Mouse (Mus musculus): ENCODE data around the gene Gm21985. TPM values are rescaled to one million over a fixed set of nuclear protein-coding genes. Genes with fewer than 3 reads are reported as not detected.
A peak's percentile ranks its signal among the peaks of the same experiment; 100 is the strongest.

The Gm21985 gene
- polyA plus RNA-seq, 1 experiment from 2014 or later, result not detected

DNA sequence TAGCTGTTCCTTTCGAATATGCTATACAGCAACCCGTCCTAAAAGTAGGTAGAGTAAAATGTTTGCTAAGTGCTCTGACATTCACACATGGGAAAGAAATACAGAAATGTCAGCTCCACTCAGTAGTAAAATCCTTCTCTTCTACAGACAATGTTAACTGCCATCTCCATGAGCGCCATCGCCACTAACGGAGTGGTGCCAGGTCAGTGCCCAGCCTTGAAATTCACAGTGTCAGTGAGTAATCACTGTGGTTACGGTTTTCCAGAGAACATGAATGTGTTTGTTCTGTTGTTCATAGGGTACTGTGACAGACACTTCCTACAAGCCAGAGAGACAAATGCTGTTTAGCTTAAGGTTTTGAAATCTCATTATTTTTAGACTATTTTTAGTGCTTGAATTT is 71.1 kb downstream of the Gm21985 start:
- Histone ChIP-seq H3K4me3 (ENCODE audit: low read length) (no peak overlapping the region), H3K9me3 (replicated peaks; ENCODE audit: control insufficient read depth, low read length) (no peaks in the 10 kb centered on the region), H3K9ac (ENCODE audit: low read length) (no peak overlapping the region), H3K4me1 (ENCODE audit: control insufficient read depth, insufficient read depth, low read length) (peaks cover 2% of the 10 kb centered on the region), H3K4me2 (ENCODE audit: low read depth, low read length) (no peak overlapping the region), H3K27me3 (ENCODE audit: control insufficient read depth, insufficient read depth, low read length) (no peaks in the 10 kb centered on the region), H3K27ac (ENCODE audit: low read length) (no peak overlapping the region), H3K36me3 (ENCODE audit: control insufficient read depth, insufficient read depth) (peaks cover 50% of the 10 kb centered on the region)
- 94% methylated on average over 6 of the region's 6 CpGs for WGBS
- no peak for ATAC-seq (replicated peaks; ENCODE audit: extremely low read depth, insufficient read depth, low FRiP score)

DNA sequence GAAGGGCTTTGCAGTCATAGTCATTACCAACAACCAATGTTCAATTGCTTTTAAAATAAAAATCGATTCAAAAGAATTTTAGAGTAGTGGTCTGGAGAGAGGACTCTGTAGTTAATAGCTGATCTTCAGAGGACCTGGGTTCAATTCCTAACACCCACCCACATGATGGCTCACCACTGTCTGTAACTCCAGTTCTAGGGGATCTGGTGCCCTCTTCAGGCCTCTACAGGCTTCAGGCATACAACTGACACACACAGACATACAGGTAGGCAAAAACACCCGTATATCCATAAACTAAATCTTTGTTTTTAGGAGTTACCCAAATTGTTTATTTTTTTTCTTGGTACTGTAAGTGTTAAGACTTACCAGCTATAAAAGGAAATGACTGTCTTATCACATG is 73.6 kb downstream of the Gm21985 start:
- Histone ChIP-seq H3K4me3 (ENCODE audit: low read length) (no peak overlapping the region), H3K9ac (ENCODE audit: low read length) (no peak overlapping the region), H3K4me2 (ENCODE audit: low read depth, low read length) (no peak overlapping the region), H3K4me1 (ENCODE audit: control insufficient read depth, insufficient read depth, low read length) (no peaks in the 10 kb centered on the region), H3K27ac (ENCODE audit: low read length) (no peak overlapping the region), H3K9me3 (replicated peaks; ENCODE audit: control insufficient read depth, low read length) (no peaks in the 10 kb centered on the region), H3K36me3 (ENCODE audit: control insufficient read depth, insufficient read depth) (peaks cover 48% of the 10 kb centered on the region), H3K27me3 (ENCODE audit: control insufficient read depth, insufficient read depth, low read length) (no peaks in the 10 kb centered on the region)
- 91% methylated on average over 2 of the region's 2 CpGs for WGBS
- ATAC-seq (replicated peaks; ENCODE audit: extremely low read depth, insufficient read depth, low FRiP score), result no peak

DNA sequence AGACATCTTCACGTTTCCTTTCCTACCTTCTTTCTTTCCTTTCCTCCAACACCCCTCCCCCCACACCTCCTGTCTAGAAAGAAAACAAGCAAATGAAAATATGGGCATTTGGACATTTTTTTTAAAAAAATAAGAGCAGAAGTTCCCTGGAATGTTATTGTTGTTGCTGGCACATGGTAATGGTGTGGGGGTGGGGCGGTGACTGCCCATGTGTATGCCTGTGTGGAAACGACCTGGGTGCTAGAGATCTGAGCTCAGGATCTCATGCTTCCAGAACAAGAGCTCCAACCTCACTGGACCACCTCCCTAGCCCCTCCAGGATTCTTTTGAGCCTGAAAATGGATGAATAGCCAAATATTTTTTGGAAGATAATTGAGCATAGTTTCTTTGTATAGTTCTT is 75.0 kb downstream of the Gm21985 start:
- Histone ChIP-seq H3K9ac (ENCODE audit: low read length) (no peak overlapping the region), H3K27ac (ENCODE audit: low read length) (no peak overlapping the region), H3K4me1 (ENCODE audit: control insufficient read depth, insufficient read depth, low read length) (no peaks in the 10 kb centered on the region), H3K27me3 (ENCODE audit: control insufficient read depth, insufficient read depth, low read length) (no peaks in the 10 kb centered on the region), H3K9me3 (replicated peaks; ENCODE audit: control insufficient read depth, low read length) (no peaks in the 10 kb centered on the region), H3K4me3 (ENCODE audit: low read length) (no peak overlapping the region), H3K4me2 (ENCODE audit: low read depth, low read length) (no peak overlapping the region), H3K36me3 (ENCODE audit: control insufficient read depth, insufficient read depth) (peaks cover 41% of the 10 kb centered on the region)
- ATAC-seq (replicated peaks; ENCODE audit: extremely low read depth, insufficient read depth, low FRiP score), result no peak
- WGBS, result 60% methylated on average over 3 of the region's 3 CpGs

DNA sequence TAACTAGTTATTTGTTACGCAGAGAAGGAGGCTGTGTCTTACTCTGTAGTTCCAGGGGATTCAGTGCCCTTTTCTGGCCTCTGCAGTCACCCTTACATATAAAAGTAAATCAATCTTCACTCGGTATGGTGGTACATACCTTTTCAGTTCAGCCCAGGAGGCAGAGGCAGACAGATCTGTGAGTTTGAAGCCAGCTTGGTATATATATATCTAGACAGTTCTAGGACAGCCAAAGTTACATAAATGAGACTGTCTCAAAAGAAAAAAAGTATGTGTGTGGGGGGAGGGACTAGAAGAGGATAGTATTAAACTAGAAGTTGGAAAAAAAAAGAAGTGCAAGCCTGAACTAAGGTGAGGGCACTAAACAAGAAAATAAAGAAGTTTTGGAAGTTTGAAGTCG is 82.1 kb downstream of the Gm21985 start:
- no peak for ATAC-seq (replicated peaks; ENCODE audit: extremely low read depth, insufficient read depth, low FRiP score)
- H3K27ac ChIP-seq (ENCODE audit: low read length), result no peak overlapping the region
- H3K4me1 ChIP-seq (ENCODE audit: control insufficient read depth, insufficient read depth, low read length), result no peaks in the 10 kb centered on the region
- 92% methylated on average over 3 of the region's 3 CpGs for WGBS
- no peak overlapping the region for H3K4me2 ChIP-seq (ENCODE audit: low read depth, low read length)
- H3K9ac ChIP-seq (ENCODE audit: low read length), result no peak overlapping the region
- H3K36me3 ChIP-seq (ENCODE audit: control insufficient read depth, insufficient read depth), result peaks cover 42% of the 10 kb centered on the region
- H3K9me3 ChIP-seq (replicated peaks; ENCODE audit: control insufficient read depth, low read length), result no peaks in the 10 kb centered on the region
- no peaks in the 10 kb centered on the region for H3K27me3 ChIP-seq (ENCODE audit: control insufficient read depth, insufficient read depth, low read length)
- no peak overlapping the region for H3K4me3 ChIP-seq (ENCODE audit: low read length)

DNA sequence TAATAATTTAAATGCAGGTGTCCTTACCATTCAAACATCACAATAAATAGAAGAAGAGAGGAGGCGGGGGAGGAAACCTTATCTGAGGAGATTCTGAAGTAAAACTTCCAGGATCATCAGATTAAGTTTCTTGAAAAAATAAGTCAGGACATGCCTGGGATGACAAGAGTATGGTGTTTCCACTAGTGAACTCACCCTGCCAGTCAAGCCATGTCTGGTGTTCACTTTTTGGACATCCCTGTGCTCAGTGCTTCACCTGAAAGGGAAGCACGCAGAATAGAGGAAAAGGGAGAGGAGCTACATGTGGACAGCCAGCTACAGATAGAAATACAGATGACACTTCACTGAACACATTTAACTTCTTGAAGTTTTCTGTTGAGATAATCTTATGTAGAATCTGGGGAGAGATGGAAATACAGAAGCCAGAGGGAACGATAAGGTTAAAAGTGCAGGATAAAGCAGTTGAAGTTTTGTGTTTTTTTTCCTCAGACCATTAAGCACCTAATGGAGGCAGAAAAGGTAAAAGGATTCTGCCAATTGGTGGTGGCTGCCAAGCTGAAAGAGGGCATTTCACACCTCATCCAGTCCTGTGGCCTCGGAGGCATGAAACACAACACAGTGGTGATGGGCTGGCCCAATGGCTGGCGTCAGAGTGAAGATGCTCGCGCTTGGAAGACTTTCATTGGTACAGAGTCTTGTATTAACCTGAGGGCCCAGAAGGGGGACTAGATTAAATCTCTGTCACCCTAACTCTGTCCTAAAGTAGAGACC is 87.8 kb downstream of the Gm21985 start:
- Histone ChIP-seq H3K9me3 (replicated peaks; ENCODE audit: control insufficient read depth, low read length) (no peaks in the 10 kb centered on the region), H3K9ac (ENCODE audit: low read length) (no peak overlapping the region), H3K4me3 (ENCODE audit: low read length) (no peak overlapping the region), H3K4me2 (ENCODE audit: low read depth, low read length) (no peak overlapping the region), H3K36me3 (ENCODE audit: control insufficient read depth, insufficient read depth) (peaks cover 69% of the 10 kb centered on the region), H3K4me1 (ENCODE audit: control insufficient read depth, insufficient read depth, low read length) (no peaks in the 10 kb centered on the region), H3K27me3 (ENCODE audit: control insufficient read depth, insufficient read depth, low read length) (no peaks in the 10 kb centered on the region), H3K27ac (ENCODE audit: low read length) (no peak overlapping the region)
- 82% methylated on average over 7 of the region's 7 CpGs for WGBS
- no peak for ATAC-seq (replicated peaks; ENCODE audit: extremely low read depth, insufficient read depth, low FRiP score)

DNA sequence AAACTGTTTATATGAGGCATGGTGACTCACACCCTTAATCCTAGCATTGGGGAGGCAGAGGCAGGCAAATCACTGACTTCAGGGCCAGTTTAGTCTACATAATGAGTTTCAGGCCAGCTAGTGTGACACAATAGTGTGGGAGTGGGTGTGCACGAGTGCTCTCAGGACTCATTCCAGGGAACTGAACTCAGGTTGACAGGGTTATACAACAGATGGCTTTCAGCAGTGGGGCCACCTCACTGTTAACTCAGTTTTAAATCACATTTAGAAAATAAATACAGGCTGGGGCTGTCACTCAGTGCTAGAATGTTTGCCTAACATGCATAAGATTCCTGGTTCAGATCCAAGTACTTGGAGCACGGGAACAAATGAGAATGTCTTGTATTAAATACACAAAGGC is 93.5 kb downstream of the Gm21985 start:
- Histone ChIP-seq H3K9ac (ENCODE audit: low read length) (no peak overlapping the region), H3K4me3 (ENCODE audit: low read length) (no peak overlapping the region), H3K9me3 (replicated peaks; ENCODE audit: control insufficient read depth, low read length) (no peaks in the 10 kb centered on the region), H3K36me3 (ENCODE audit: control insufficient read depth, insufficient read depth) (peaks cover 77% of the 10 kb centered on the region), H3K27me3 (ENCODE audit: control insufficient read depth, insufficient read depth, low read length) (no peaks in the 10 kb centered on the region), H3K4me1 (ENCODE audit: control insufficient read depth, insufficient read depth, low read length) (no peaks in the 10 kb centered on the region), H3K27ac (ENCODE audit: low read length) (no peak overlapping the region), H3K4me2 (ENCODE audit: low read depth, low read length) (no peak overlapping the region)
- WGBS, result 61% methylated on average over 2 of the region's 2 CpGs
- no peak for ATAC-seq (replicated peaks; ENCODE audit: extremely low read depth, insufficient read depth, low FRiP score)

DNA sequence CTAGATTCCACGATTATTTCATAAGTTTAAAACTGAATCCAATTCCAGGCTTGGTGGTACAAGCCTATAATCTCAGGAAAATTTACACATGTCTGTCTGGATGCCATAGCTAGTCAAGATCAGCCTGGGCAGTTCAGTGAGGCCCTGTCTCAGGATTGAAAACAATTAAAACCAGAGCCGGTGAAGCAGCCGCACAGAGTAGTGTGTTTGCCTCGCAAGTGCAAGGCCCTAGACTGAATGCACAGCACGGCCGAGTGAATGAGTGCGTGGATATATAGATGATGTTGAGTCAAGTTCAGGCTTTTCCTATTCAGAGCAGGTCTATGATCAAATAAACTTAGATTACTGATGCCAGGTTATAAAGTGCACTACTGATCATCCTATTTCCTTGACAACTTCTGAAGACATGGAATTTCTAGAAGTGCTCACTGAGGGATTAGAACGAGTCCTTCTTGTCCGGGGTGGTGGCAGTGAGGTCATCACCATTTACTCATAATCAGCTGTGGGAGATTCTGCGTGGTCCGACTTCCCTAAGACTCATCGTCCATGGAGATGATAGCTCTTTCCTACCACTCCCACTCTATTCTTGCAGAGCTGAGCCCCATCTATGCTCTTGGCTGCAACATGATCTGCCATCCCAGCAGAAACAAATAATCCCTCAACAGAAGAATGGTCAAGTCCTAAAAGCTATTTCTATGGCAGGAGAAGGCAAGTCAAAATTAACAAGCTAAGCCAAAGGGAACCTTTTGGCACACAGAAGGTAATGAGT is 94.1 kb downstream of the Gm21985 start:
- Histone ChIP-seq H3K27ac (ENCODE audit: low read length) (no peak overlapping the region), H3K9ac (ENCODE audit: low read length) (no peak overlapping the region), H3K4me1 (ENCODE audit: control insufficient read depth, insufficient read depth, low read length) (no peaks in the 10 kb centered on the region), H3K9me3 (replicated peaks; ENCODE audit: control insufficient read depth, low read length) (no peaks in the 10 kb centered on the region), H3K4me3 (ENCODE audit: low read length) (no peak overlapping the region), H3K4me2 (ENCODE audit: low read depth, low read length) (no peak overlapping the region), H3K27me3 (ENCODE audit: control insufficient read depth, insufficient read depth, low read length) (no peaks in the 10 kb centered on the region), H3K36me3 (ENCODE audit: control insufficient read depth, insufficient read depth) (peaks cover 74% of the 10 kb centered on the region)
- 81% methylated on average over 12 of the region's 12 CpGs for WGBS
- ATAC-seq (replicated peaks; ENCODE audit: extremely low read depth, insufficient read depth, low FRiP score), result no peak

DNA sequence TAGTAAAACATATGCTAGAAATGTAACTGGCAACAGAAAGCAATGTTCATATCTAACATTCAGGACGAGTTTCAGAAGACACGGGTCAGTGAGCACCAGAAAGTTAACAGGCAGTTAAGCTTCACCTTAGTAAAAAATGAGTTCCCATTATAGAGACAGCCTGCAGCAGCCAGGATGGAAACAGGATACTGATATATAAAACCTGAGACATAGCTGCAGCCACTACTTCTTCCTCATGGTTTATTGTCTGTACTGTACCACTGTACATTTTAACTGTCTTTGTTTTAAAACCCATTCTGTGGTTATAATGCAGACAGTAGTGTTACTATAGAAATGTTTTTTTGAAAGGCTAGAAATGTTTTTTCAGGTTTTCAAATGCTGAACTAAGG is 94.7 kb downstream of the Gm21985 start:
- Histone ChIP-seq H3K36me3 (ENCODE audit: control insufficient read depth, insufficient read depth) (peaks cover 69% of the 10 kb centered on the region), H3K9ac (ENCODE audit: low read length) (no peak overlapping the region)

DNA sequence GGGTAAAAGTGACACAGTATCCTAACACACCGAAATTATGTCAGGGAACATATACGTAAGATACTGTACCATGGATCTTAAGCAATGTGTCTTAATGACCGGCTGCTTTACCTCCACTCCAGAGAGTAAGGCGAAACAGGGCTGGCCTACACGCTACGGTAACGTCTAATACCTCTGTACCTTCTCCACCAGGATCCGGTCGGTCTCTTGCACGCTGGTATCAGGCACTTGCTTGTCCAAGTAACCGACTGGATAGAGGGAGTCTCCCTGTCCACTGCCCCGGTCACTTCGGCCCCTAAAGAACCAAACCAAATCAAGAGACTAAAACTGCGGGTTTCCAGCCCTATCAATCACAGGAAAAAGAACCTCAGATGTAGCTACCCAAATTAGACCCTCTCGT is 101.1 kb downstream of the Gm21985 start:
- H3K9me3 ChIP-seq (replicated peaks; ENCODE audit: control insufficient read depth, low read length), result no peaks in the 10 kb centered on the region
- 13% methylated on average over 15 of the region's 15 CpGs for WGBS
- H3K9ac ChIP-seq (ENCODE audit: low read length), result peak overlapping the region; percentile 91
- peaks cover 18% of the 10 kb centered on the region for H3K36me3 ChIP-seq (ENCODE audit: control insufficient read depth, insufficient read depth)
- no peak; the same call in 1 of the 2 replicates for ATAC-seq (replicated peaks; ENCODE audit: extremely low read depth, insufficient read depth, low FRiP score)
- H3K4me1 ChIP-seq (ENCODE audit: control insufficient read depth, insufficient read depth, low read length), result peaks cover 10% of the 10 kb centered on the region
- peak overlapping the region; percentile 92 for H3K4me2 ChIP-seq (ENCODE audit: low read depth, low read length)
- peak overlapping the region; percentile 90 for H3K27ac ChIP-seq (ENCODE audit: low read length)
- H3K4me3 ChIP-seq (ENCODE audit: low read length), result peak overlapping the region; percentile 96
- no peaks in the 10 kb centered on the region for H3K27me3 ChIP-seq (ENCODE audit: control insufficient read depth, insufficient read depth, low read length)

More for the DNA sequence above, 94.7 kb downstream of the Gm21985 start:
- ATAC-seq (replicated peaks; ENCODE audit: extremely low read depth, insufficient read depth, low FRiP score), result no peak
- no peak overlapping the region for H3K27ac ChIP-seq (ENCODE audit: low read length)
- no peaks in the 10 kb centered on the region for H3K4me1 ChIP-seq (ENCODE audit: control insufficient read depth, insufficient read depth, low read length)
- H3K9me3 ChIP-seq (replicated peaks; ENCODE audit: control insufficient read depth, low read length), result no peaks in the 10 kb centered on the region
- no peaks in the 10 kb centered on the region for H3K27me3 ChIP-seq (ENCODE audit: control insufficient read depth, insufficient read depth, low read length)
- 79% methylated on average over 2 of the region's 2 CpGs for WGBS
- no peak overlapping the region for H3K4me2 ChIP-seq (ENCODE audit: low read depth, low read length)
- no peak overlapping the region for H3K4me3 ChIP-seq (ENCODE audit: low read length)
